Mouse (Mus musculus) B cell, adult 67 days (primary cell): ENCODE data around the gene Apbb1ip. TPM values are rescaled to one million over a fixed set of nuclear protein-coding genes. Genes with fewer than 3 reads are reported as not detected.

ENCODE experiments used
- total RNA-seq, 2 experiments: library from RNA; stranded (reverse); gene quantifications; 4 replicates each; pipeline ENCODE4 v1.2.4; 2023

Apbb1ip gene
- 100 to 1,000 TPM; 141 to 149 TPM for total RNA-seq

DNA sequence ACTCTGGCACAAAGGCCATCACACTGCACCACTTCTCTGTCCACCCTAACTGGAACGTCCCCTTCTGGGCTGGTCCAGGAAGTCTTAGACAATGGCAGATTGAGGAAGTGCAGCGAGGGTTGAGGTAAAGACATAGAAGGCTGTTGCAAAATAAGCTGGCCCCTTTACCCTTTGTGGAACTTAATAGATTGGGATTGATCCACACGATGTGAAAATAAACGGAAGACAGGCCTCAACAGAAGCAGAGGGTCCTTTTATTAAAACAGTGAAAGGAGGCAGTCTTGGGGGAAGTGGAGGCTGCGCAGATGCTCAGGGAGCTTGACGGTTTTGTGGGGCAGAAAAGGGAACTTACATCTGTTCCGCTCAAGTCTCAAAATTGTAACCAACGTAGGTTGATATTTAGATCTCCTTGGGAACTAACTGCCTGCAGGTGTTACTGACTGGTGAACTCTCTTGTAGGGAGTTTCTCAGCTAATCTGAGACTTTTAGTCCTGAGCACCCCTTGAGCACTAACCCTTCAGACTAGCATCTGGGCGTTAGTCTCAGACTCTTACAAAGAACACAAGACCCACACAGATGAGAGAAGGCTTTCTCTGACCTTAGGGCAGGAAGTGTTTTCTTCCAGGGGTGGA lies at the start of gene Apbb1ip:
Gene Apbb1ip (plus strand): TSS at position 546 of the 632 bp plus-strand sequence.

DNA sequence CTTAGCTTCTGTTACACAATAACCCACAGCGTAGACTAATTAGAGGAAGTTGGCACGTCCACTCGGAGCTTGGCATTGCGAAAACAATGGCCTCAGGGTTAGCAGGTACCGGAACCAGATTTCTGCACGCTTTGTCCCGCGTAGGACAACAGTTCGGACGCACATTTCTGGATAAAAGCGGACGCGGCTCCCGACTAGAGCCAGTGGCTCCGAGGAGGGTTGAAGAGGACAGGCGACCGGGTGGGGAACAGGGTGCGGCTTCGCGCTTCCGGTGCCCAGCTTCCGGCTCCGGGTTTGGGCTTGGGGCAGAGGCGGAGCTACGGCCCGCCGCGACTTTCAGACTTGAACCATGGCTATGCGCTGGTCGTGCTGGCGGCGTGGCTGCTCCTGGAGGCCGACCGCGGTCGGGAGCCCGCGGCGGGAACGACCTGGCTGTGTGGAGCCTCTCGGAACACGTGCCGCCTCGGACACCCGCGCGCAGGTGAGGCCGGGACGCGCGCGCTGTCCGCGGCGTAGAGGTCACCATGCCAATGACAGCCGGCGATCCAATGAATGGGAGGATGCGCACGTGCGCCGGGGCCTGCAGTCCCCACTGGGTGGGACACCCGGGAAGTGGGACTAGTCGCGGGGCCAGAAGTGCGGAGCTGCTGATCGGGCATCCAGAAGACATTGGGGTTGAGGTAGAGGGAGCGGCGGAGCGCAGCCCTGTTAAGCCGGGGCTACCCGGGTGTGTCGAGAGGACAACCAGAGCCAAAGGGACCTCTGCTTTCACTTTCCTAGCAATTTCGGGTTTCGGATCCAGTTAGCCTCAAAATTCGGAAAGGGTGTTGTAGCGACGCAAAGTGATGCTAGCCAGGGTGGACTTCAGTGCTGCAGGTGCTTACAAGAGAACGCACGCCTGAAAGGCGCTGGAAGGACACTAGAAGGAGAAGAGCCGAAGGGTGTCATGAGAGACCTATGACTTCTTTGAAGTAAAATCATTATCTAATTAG lies 121.7 kb downstream of the Apbb1ip start, which contains the start of gene Pdss1:
Gene Pdss1 (plus strand): TSS at position 241 of the 992 bp plus-strand sequence.

Other genes starting within 250 kb of the Apbb1ip start
- not detected for gene Gad2, start 151.9 kb upstream of the Apbb1ip start, total RNA-seq
- gene Pdss1, start 121.4 kb downstream of the Apbb1ip start, total RNA-seq, result 10 to 100 TPM; 12.1 to 14.1 TPM